Mouse (Mus musculus) embryonic facial prominence, embryonic 13.5 days (tissue): ENCODE results near the gene Kif22. TPM values are rescaled to one million over a fixed set of nuclear protein-coding genes. Genes with fewer than 3 reads are reported as not detected.
A peak's percentile ranks its signal among the peaks of the same experiment; 100 is the strongest.

ENCODE experiments used
- ATAC-seq: fragments of 200-750 bp; cut with Nextera tagmentation; 2 replicates; pipeline ENCODE4 v1.8.0; 2017; ENCODE audit warnings: low read depth; ENCODE audit not compliant: insufficient number of reproducible peaks, insufficient read depth, low FRiP score, low TSS enrichment
- H3K27ac ChIP-seq: fragments of 300-500 bp; sonication (generic); 2 replicates; pipeline ENCODE4 v1.5.1; 2015; ENCODE audit warnings: moderate library complexity, mild to moderate bottlenecking, inconsistent platforms
- H3K27me3 ChIP-seq: fragments of 300-500 bp; sonication (generic); 2 replicates; pipeline ENCODE4 v1.6.1; 2015; ENCODE audit warnings: mild to moderate bottlenecking, inconsistent platforms
- H3K36me3 ChIP-seq: fragments of 300-500 bp; sonication (generic); 2 replicates; pipeline ENCODE4 v1.6.1; 2015; ENCODE audit warnings: mild to moderate bottlenecking, inconsistent platforms
- H3K4me1 ChIP-seq: fragments of 300-500 bp; sonication (generic); 2 replicates; pipeline ENCODE4 v1.6.1; 2015; ENCODE audit warnings: inconsistent platforms
- H3K4me2 ChIP-seq: fragments of 300-500 bp; sonication (generic); 2 replicates; pipeline ENCODE4 v1.6.1; 2015; ENCODE audit warnings: moderate library complexity, mild to moderate bottlenecking, inconsistent platforms
- H3K4me3 ChIP-seq: fragments of 300-500 bp; sonication (generic); 2 replicates; pipeline ENCODE4 v1.5.1; 2015; ENCODE audit warnings: mild to moderate bottlenecking, inconsistent platforms
- H3K9ac ChIP-seq: fragments of 300-500 bp; sonication (generic); 2 replicates; pipeline ENCODE4 v1.6.1; 2015; ENCODE audit warnings: mild to moderate bottlenecking, inconsistent platforms
- H3K9me3 ChIP-seq: fragments of 300-500 bp; sonication (generic); 2 replicates; pipeline ENCODE4 v1.6.1; 2016; ENCODE audit warnings: inconsistent platforms
- WGBS: fragments of 180-500 bp; shearing (Covaris S2); methylation state at CpG from one replicate; pipeline ENCODE4 v1.1.7; 2015; ENCODE audit warnings: mixed read lengths; 5-methylcytosine and 5-hydroxymethylcytosine counted together
- polyA plus RNA-seq: library from polyadenylated mRNA; unstranded; fragments of >200 nt; fragmentation: Nextera tagmentation; extraction: Ambion mirVana; gene quantifications from 2 replicates; pipeline ENCODE4 v1.2.1, GENCODE M21; 2015

The Kif22 gene
- polyA plus RNA-seq, 1 experiment from 2014 or later: 124 TPM

- peak overlapping the region; percentile 93 for H3K9ac ChIP-seq
- H3K27ac ChIP-seq: peak overlapping the region; percentile 96
- H3K36me3 ChIP-seq: peaks cover 49% of the 10 kb centered on the region
- no peaks in the 10 kb centered on the region for H3K27me3 ChIP-seq
- peak overlapping the region; percentile 92 for H3K4me2 ChIP-seq
- peaks cover 56% of the 10 kb centered on the region for H3K4me1 ChIP-seq
- H3K9me3 ChIP-seq: no peaks in the 10 kb centered on the region
- WGBS: 2% methylated on average over 10 of the region's 10 CpGs
- no peak for ATAC-seq
- H3K4me3 ChIP-seq: peak overlapping the region; percentile 72
These were observed 26.2 kb downstream of the Kif22 start for GRCm38 (mm10) chr7:127016081-127016480.

- H3K27ac ChIP-seq: no peak overlapping the region
- peaks cover 49% of the 10 kb centered on the region for H3K4me1 ChIP-seq
- H3K9ac ChIP-seq: peak overlapping the region; percentile 93
- no peak for ATAC-seq
- 91% methylated on average over 12 of the region's 12 CpGs for WGBS
- H3K27me3 ChIP-seq: no peaks in the 10 kb centered on the region
- peak overlapping the region; percentile 72; the same call in 1 of the 2 replicates for H3K4me3 ChIP-seq
- H3K4me2 ChIP-seq: peak overlapping the region; percentile 92
- H3K36me3 ChIP-seq: peaks cover 54% of the 10 kb centered on the region
- H3K9me3 ChIP-seq: no peaks in the 10 kb centered on the region
These were observed 27.3 kb downstream of the Kif22 start for GRCm38 (mm10) chr7:127014993-127015392.

GRCm38 (mm10) chr7:127014320-127014719 is 28.0 kb downstream of the Kif22 start, which contains the start of gene Mvp:
TSS of gene Mvp (minus strand) at chr7:127014621.
- Histone ChIP-seq H3K9me3 (no peaks in the 10 kb centered on the region), H3K4me1 (peaks cover 42% of the 10 kb centered on the region), H3K4me3 (peak within 1 kb of the TSS; percentile 72), H3K36me3 (peaks cover 54% of the 10 kb centered on the region), H3K4me2 (peak within 1 kb of the TSS; percentile 92), H3K27me3 (no peaks in the 10 kb centered on the region), H3K27ac (peak within 1 kb of the TSS; percentile 96; the same call in 1 of the 2 replicates), H3K9ac (peak within 1 kb of the TSS; percentile 93)
- ATAC-seq: no peak
- WGBS: 52% methylated on average over 11 of the region's 11 CpGs

GRCm38 (mm10) chr7:127013385-127013784 is 28.9 kb downstream of the Kif22 start:
- H3K4me1 ChIP-seq: peaks cover 38% of the 10 kb centered on the region
- H3K4me2 ChIP-seq: no peak overlapping the region
- peaks cover 54% of the 10 kb centered on the region for H3K36me3 ChIP-seq
- no peak for ATAC-seq
- no peak overlapping the region for H3K9ac ChIP-seq
- 95% methylated on average over 6 of the region's 6 CpGs for WGBS
- H3K9me3 ChIP-seq: no peaks in the 10 kb centered on the region
- no peak overlapping the region for H3K4me3 ChIP-seq
- H3K27me3 ChIP-seq: no peaks in the 10 kb centered on the region
- no peak overlapping the region for H3K27ac ChIP-seq

- Histone ChIP-seq H3K27me3 (no peaks in the 10 kb centered on the region), H3K9me3 (no peaks in the 10 kb centered on the region), H3K4me3 (no peak overlapping the region), H3K4me2 (no peak overlapping the region), H3K27ac (no peak overlapping the region), H3K4me1 (peaks cover 35% of the 10 kb centered on the region), H3K36me3 (peaks cover 54% of the 10 kb centered on the region), H3K9ac (no peak overlapping the region)
- ATAC-seq: no peak
- WGBS: 95% methylated on average over 10 of the region's 10 CpGs
These were observed 29.4 kb downstream of the Kif22 start for GRCm38 (mm10) chr7:127012845-127013244.

- no peak overlapping the region for H3K27ac ChIP-seq
- H3K9ac ChIP-seq: no peak overlapping the region
- peaks cover 54% of the 10 kb centered on the region for H3K36me3 ChIP-seq
- peaks cover 31% of the 10 kb centered on the region for H3K4me1 ChIP-seq
- no peaks in the 10 kb centered on the region for H3K9me3 ChIP-seq
- no peaks in the 10 kb centered on the region for H3K27me3 ChIP-seq
- no peak overlapping the region for H3K4me2 ChIP-seq
- no peak overlapping the region for H3K4me3 ChIP-seq
- 91% methylated on average over 6 of the region's 6 CpGs for WGBS
- no peak for ATAC-seq
These were observed 29.9 kb downstream of the Kif22 start for GRCm38 (mm10) chr7:127012374-127012773.

GRCm38 (mm10) chr7:127011717-127012116 is 30.6 kb downstream of the Kif22 start:
- ATAC-seq: no peak
- Histone ChIP-seq H3K9me3 (no peaks in the 10 kb centered on the region), H3K36me3 (peaks cover 54% of the 10 kb centered on the region), H3K4me3 (no peak overlapping the region), H3K27ac (no peak overlapping the region), H3K27me3 (no peaks in the 10 kb centered on the region), H3K4me2 (no peak overlapping the region), H3K4me1 (peaks cover 36% of the 10 kb centered on the region), H3K9ac (no peak overlapping the region)
- 70% methylated on average over 2 of the region's 2 CpGs for WGBS

- Histone ChIP-seq H3K27me3 (no peaks in the 10 kb centered on the region), H3K4me3 (no peak overlapping the region), H3K36me3 (peaks cover 54% of the 10 kb centered on the region), H3K9ac (no peak overlapping the region), H3K4me1 (peaks cover 33% of the 10 kb centered on the region), H3K27ac (no peak overlapping the region), H3K4me2 (no peak overlapping the region), H3K9me3 (no peaks in the 10 kb centered on the region)
- ATAC-seq: no peak
- 90% methylated on average over 2 of the region's 2 CpGs for WGBS
These were observed 31.2 kb downstream of the Kif22 start for GRCm38 (mm10) chr7:127011051-127011450.

- WGBS: 81% methylated on average over 17 of the region's 17 CpGs
These were observed 32.8 kb downstream of the Kif22 start for GRCm38 (mm10) chr7:127009307-127010085.

GRCm38 (mm10) chr7:127008239-127009019 is 33.8 kb downstream of the Kif22 start:
- H3K9me3 ChIP-seq: no peaks in the 10 kb centered on the region
- WGBS: 70% methylated on average over 9 of the region's 9 CpGs
- no peaks in the 10 kb centered on the region for H3K27me3 ChIP-seq
- H3K4me3 ChIP-seq: no peak overlapping the region
- peak overlapping the region; percentile 40; the same call in 1 of the 2 replicates for H3K9ac ChIP-seq
- H3K36me3 ChIP-seq: peaks cover 28% of the 10 kb centered on the region
- H3K4me1 ChIP-seq: peaks cover 12% of the 10 kb centered on the region
- H3K27ac ChIP-seq: peak overlapping the region; percentile 22; the same call in 1 of the 2 replicates
- no peak overlapping the region for H3K4me2 ChIP-seq
- ATAC-seq: 0 out of 2 replicates have a peak, but pooled peaks have one; percentile 35

More at GRCm38 (mm10) chr7:127009307-127010085, 32.8 kb downstream of the Kif22 start:
- H3K9ac ChIP-seq: no peak overlapping the region
- ATAC-seq: no peak
- H3K4me3 ChIP-seq: no peak overlapping the region
- H3K36me3 ChIP-seq: peaks cover 39% of the 10 kb centered on the region
- H3K9me3 ChIP-seq: no peaks in the 10 kb centered on the region
- H3K4me2 ChIP-seq: no peak overlapping the region
- no peak overlapping the region for H3K27ac ChIP-seq
- peaks cover 17% of the 10 kb centered on the region for H3K4me1 ChIP-seq
- no peaks in the 10 kb centered on the region for H3K27me3 ChIP-seq

- ATAC-seq: no peak
- Histone ChIP-seq H3K27ac (no peak overlapping the region), H3K4me1 (peaks cover 12% of the 10 kb centered on the region), H3K27me3 (no peaks in the 10 kb centered on the region), H3K9me3 (no peaks in the 10 kb centered on the region), H3K4me2 (no peak overlapping the region), H3K4me3 (no peak overlapping the region), H3K9ac (0 out of 2 replicates have a peak overlapping the region, but pooled peaks have one; percentile 27), H3K36me3 (peaks cover 19% of the 10 kb centered on the region)
- WGBS: 73% methylated on average over 6 of the region's 6 CpGs
These were observed 34.8 kb downstream of the Kif22 start for GRCm38 (mm10) chr7:127007313-127008024.
